Mouse (Mus musculus): ENCODE data around the gene Rcc1l.

GRCm38 (mm10) chr5:134098976-134099375, 77.6 kb downstream of the Rcc1l start:
- TF ChIP-seq POLR2A (IDR thresholded peaks at IDR 0.05; ENCODE audit: control insufficient read depth, extremely low read depth, insufficient read depth, low read length, poor library complexity) (no peak), CTCF (IDR thresholded peaks at IDR 0.05; ENCODE audit: borderline replicate concordance, control insufficient read depth, extremely low read depth, insufficient read depth, low read length, poor library complexity) (no peak)

Data from thymus, adult 2 months (tissue).